Mouse (Mus musculus) midbrain, embryonic 12.5 days (tissue): ENCODE results near the gene Col9a3. TPM values are rescaled to one million over a fixed set of nuclear protein-coding genes. Genes with fewer than 3 reads are reported as not detected.

Experiments
- polyA plus RNA-seq: library from polyadenylated mRNA; unstranded; fragments of >200 nt; fragmentation: Nextera tagmentation; extraction: Ambion mirVana; gene quantifications from 2 replicates; pipeline ENCODE4 v1.2.1, GENCODE M21; 2016

Gene Col9a3
- polyA plus RNA-seq, 1 experiment from 2014 or later = 40.2 TPM

Other genes starting within 250 kb of the Col9a3 start
- 3.5 and 4.1 TPM in 2 replicates for gene Slco4a1, start 141.5 kb upstream of the Col9a3 start, polyA plus RNA-seq
- gene Ntsr1, start 97.8 kb upstream of the Col9a3 start, polyA plus RNA-seq = 0.15 and 0.29 TPM in 2 replicates
- gene Mrgbp, start 16.5 kb upstream of the Col9a3 start, polyA plus RNA-seq = 46.8 and 49.0 TPM in 2 replicates
- 98.9 and 109 TPM in 2 replicates for gene Ogfr, start 8.5 kb upstream of the Col9a3 start, polyA plus RNA-seq
- gene Tcfl5, start 44.9 kb downstream of the Col9a3 start, polyA plus RNA-seq = 0.24 TPM in 1 of 2 replicates, not detected in the other
- 41.4 and 43.6 TPM in 2 replicates for gene Dido1, start 112.2 kb downstream of the Col9a3 start, polyA plus RNA-seq
- gene Gid8, start 112.3 kb downstream of the Col9a3 start, polyA plus RNA-seq = 54.6 and 59.2 TPM in 2 replicates
- gene Slc17a9, start 127.5 kb downstream of the Col9a3 start, polyA plus RNA-seq = 0.17 and 0.22 TPM in 2 replicates
- gene Bhlhe23, start 179.1 kb downstream of the Col9a3 start, polyA plus RNA-seq = 26.0 and 29.3 TPM in 2 replicates